Mouse (Mus musculus): ENCODE results near the gene Isl1.

GRCm38 (mm10) chr13:116302861-116303260 lies 6.6 kb downstream of the Isl1 start:
- TF ChIP-seq POLR2A (IDR thresholded peaks at IDR 0.05; ENCODE audit: control insufficient read depth, low read depth, low read length) (no peak), CTCF (IDR thresholded peaks at IDR 0.05; ENCODE audit: control insufficient read depth, insufficient read depth, insufficient replicate concordance, low read depth, low read length) (no peak)
